Mouse (Mus musculus) heart, postnatal 14 days (tissue): ENCODE data around the gene Gpc5. TPM values are rescaled to one million over a fixed set of nuclear protein-coding genes. Genes with fewer than 3 reads are reported as not detected.

Experiments
- DNase-seq, 2 experiments: peaks; one replicate each; pipeline ENCODE4 v3.0.0; 2021 to 2022
- intact Hi-C: fragments of 180-260 bp; cut with DNase I; formaldehyde crosslinking; loops from one replicate; pipeline ENCODE4 v1.15.1; 2025
- total RNA-seq, 2 experiments: library from RNA; stranded (reverse); gene quantifications; 2 replicates each; pipeline ENCODE4 v1.2.3; 2021

Gpc5 gene
- total RNA-seq, 2 experiments from 2014 or later, result not detected

GRCm38 (mm10) chr14:115804751-115805150 is 712.7 kb downstream of the Gpc5 start:
- intact Hi-C loops, result no loop called here
- DNase-seq, result no peak

DNA sequence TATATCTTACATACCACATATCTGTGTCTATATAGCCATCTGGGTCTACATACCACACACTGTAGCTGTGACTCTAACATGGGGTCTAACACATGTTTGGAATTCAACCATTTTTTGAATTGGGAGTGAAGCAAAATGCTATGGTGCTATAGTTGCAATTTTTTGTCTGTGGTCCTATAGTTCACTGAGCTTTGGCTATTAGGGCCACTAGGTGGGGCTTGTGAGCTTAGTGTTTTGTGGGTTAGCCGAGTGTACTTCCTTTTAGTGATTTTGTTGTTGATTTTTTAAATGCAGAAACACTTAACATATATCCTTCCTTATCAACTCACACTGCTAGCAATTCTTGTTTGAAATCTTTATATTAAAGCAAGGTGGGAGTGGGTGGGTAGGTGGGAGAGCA is 727.0 kb downstream of the Gpc5 start:
- no peak for DNase-seq
- intact Hi-C loops, result no loop called here

DNA sequence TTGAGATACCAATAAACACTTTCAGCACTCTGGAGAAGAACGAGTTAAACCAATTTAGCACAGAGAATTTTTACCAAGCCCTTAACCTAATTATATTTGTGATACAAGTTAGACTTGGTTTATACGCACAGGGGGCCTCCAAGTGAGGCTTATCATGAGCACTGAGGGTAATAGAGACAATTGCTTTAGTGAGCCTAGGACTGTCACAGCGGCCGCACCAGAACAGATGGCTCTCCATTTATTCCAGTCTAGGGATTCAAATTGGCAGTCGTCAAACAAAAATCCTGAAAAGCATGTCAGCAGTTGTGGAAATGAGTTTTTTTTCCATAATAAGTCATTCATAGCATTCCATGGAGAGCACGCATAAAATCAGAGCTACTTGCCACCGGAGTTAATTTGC is 729.6 kb downstream of the Gpc5 start:
- no peak for DNase-seq
- intact Hi-C loops, result no loop called here

DNA sequence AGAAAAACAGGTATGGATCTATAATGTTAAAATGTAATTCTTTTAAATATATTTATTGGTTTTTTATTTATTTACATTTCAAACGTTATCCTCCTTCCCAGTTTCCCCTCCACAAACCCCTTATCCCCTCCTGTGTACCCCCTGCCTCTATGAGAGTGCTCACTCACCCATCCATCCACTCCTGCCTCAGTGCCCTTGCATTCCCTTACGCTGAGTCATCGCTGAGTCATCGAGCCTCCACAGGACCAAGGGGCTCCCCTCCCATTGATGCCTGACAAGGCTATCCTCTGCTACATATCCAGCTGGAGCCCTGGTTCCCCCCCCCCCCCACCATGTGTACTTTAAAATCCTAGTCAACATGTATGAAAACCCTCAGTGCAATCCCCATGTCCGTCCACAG is 738.5 kb downstream of the Gpc5 start:
- intact Hi-C loops, result no loop called here
- DNase-seq, result no peak

GRCm38 (mm10) chr14:115831219-115831755 is 739.3 kb downstream of the Gpc5 start:
- intact Hi-C loops, result no loop called here

DNA sequence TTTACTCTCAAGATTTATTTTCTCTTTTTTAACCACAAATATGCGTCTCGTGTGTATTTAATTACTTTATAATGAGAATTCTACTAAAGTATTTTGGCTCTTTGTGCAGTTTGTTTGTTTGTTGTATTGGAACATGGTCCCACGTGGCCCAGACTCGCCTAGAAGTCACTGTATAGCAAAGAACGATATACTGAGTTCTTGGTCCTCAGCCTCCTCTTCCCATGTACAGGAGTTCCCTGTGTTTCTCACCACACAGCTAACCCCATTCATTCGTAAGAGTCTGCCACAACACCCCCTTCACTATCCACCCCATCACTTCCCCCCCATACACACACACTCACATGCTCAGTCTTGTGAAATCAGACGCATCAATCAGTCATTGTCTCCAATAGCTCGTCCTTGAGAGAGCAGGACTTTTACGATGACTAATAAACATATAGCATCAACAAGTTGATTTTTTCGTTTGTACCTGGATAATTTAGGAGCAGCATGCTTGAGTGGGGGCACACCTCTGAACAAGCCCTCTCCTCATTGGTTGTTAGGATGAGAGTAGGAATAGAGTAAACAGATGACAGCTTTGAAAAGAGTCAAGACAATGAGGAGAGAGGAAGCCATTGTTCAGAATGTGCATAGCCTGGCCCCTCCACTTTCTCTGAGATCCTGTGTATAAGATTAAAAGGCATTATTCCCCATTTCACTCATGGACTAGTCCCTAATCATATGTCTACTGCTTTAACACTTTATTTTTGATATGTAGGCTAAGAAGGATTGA is 740.0 kb downstream of the Gpc5 start:
- DNase-seq, result no peak
- intact Hi-C loops, result no loop called here

More at GRCm38 (mm10) chr14:115831219-115831755, 739.3 kb downstream of the Gpc5 start:
- DNase-seq, result peak; percentile 48 to 71

DNA sequence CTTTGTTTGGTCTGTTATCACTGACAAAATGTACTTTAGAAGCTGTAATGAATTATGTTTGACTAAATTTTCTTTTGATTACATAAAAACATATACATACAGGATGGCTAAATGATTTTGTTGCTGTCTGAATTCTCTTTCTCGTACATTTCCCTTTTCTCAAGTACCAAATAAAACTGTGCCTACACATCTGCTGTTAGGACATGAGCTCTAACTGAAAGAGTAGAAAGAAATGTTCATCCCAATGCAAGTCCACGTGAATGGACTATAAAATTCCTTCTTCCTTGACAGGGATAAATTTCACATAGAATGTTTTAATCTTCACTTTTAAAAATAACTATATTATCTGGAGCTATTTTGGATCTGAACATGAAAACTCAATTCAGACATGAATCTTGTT is 751.8 kb downstream of the Gpc5 start:
- DNase-seq, result no peak
- intact Hi-C loops, result no loop called here

- no peak for DNase-seq
- intact Hi-C loops, result no loop called here
These were observed 752.9 kb downstream of the Gpc5 start for GRCm38 (mm10) chr14:115844773-115845427.

DNA sequence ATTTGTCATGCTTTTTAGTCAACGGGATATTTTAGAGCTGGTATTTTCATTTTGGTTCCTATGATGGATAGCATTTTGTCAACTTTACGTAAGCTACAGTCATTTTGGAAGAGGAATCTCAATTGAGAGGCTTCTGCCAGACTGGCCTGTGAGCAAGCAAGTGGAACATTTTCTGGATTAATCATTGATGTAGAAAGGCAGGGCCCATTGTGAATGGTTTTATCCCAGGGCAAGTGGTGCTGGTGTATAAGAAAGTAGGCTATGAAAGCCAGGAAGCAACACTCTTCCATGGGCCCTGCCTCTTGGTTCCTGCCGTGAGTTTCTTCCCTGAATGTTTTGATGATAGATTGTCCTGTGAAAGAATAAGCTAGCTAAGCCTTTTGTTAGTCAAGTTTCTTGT is 777.1 kb downstream of the Gpc5 start:
- no peak for DNase-seq
- intact Hi-C loops, result no loop called here

- intact Hi-C loops, result no loop called here
- no peak for DNase-seq
These were observed 884.0 kb downstream of the Gpc5 start for GRCm38 (mm10) chr14:115976062-115976461.

DNA sequence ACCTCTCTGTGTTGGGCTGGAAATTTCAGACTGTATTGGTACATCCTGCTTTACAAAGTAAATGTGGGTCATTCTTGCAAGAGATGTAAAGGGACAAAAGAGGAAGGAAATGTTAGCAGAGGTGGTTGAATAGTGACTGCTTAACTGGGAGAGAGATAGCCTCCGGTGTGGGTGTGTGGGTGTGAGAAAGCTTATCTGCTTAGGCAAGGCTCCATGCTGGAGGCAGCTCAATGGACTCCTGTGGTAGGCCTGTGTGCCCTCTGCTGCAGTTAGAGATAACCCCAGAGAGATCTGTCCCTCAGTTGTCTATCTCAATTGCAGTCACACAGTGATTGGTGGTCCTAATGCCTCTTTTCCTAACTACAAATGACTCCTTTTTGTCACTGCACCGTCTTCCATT is 887.2 kb downstream of the Gpc5 start:
- intact Hi-C loops, result no loop called here
- DNase-seq, result no peak

DNA sequence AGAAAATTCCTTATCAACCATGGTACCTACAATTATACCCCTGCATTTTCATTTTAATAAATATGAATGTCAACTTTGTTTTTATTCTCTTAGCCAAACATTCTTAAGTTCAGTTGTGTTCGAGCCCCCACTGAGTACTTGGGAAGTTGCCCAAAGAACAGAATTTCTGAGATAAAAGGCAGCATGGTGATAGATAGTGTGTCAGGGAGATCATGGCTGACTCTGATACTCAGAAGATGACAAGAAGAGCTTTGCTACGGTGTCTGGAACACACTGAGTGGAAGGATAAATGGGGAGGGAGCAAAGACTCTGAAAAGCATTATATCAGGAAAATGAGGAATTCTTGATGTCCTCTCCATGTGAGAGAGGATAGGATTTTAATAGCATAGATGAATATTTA is 898.7 kb downstream of the Gpc5 start:
- no peak for DNase-seq
- intact Hi-C loops, result no loop called here

DNA sequence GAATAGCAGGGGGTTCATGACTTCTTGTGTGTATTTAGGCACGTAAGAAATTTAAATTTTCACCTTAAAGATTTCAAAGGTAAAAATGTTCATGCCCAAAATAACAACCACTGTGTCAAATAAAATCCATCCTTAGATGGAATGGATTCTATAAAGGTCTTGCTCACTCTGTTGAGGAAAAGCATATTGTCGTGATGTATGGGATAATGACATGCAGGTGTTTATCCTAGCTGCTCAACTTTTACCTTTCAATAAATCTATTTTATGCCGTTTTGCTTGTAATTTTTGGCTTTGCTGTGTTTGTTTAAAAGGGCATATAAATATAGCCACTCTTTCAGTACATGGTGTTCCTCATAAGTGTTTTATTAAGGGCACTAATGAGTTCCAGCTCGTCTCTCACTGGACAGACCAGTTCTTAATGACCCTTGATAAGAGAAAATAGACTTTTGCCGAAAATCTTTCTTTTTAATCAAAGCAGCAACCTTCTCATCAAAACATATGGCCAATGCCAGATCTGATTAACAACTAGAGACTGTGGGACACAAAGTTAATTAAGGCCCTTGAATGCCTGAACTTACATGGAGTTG is 901.6 kb downstream of the Gpc5 start:
- intact Hi-C loops, result no loop called here
- no peak for DNase-seq

DNA sequence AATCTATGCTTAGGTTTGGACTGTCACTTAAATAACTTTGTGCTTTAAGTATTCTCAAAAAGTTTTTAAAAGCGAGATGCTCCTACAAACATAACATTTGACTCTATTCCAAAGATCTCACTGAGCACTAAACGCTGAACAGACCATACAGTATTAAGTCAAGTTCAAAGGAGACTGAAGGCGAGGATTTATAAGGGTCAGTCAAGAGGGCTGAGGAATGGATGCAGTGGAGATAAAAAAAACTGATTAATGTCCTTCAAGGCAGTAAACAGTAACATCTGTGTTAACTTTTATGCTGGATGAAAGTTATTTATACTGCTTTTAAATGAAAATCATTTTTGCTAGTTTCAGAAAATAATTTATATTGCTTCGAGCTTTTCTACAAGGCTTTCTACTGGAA is 906.9 kb downstream of the Gpc5 start:
- intact Hi-C loops, result no loop called here
- DNase-seq, result no peak

DNA sequence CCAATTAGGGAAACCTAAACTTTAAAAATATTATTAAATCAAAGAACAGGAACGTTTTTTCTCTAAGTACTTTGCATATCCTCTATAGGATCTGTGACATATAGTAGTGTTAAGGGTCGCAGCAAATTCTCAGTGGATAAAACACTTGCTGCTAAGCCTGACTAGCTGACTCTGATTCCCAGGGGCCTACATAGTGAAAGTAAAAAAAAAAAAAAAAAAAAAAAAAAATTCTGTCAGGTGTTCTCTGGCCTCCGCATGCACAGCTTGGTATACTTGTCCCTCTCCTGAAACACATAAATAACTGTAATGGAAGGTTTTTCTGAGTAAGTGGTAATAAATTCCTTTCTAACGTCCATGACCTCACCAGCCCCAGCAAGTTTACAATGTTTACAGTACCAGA is 995.0 kb downstream of the Gpc5 start:
- intact Hi-C loops, result no loop called here
- no peak for DNase-seq

GRCm38 (mm10) chr14:116127943-116128342 is 1035.9 kb downstream of the Gpc5 start:
- intact Hi-C loops, result no loop called here
- DNase-seq, result no peak

- no peak for DNase-seq
- intact Hi-C loops, result no loop called here
These were observed 1045.3 kb downstream of the Gpc5 start for GRCm38 (mm10) chr14:116137330-116137729.

DNA sequence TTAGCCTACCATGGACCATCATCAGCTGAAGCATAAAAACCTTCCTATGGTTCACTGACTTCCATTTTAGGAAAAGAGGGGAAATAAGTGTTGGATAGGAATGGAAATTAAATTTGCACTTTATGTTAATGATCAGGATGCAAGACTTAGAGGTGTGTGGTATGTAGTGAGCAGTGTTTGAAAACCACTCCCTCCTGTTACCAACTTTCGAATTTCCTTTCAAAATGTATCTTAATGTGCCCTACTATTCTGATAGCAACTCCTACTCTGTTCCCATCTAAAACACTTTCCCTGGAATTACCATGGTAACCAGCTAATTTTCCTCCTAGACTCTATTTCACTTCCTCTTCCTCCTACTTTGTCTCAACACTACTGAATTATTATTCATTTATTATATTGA is 1045.8 kb downstream of the Gpc5 start:
- intact Hi-C loops, result no loop called here
- DNase-seq, result no peak

DNA sequence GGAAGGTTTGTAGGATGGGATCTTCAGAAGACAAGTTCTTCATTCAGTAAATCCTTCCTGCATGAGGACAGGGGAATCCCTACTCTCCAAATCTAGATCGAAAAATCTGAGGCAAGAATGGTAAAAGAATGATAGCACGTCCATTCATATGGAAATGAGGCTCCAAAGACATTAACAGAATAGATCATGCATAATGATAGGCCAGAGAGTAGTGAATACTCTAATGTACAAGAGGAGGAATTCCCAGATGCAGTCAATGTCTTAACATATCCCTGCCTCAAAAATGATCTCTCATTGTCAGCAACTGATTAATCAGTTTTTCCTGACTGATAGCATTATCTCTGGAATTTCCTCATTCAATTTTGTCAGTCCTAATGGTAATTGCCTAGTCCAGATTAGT is 1070.6 kb downstream of the Gpc5 start:
- intact Hi-C loops, result no loop called here

DNA sequence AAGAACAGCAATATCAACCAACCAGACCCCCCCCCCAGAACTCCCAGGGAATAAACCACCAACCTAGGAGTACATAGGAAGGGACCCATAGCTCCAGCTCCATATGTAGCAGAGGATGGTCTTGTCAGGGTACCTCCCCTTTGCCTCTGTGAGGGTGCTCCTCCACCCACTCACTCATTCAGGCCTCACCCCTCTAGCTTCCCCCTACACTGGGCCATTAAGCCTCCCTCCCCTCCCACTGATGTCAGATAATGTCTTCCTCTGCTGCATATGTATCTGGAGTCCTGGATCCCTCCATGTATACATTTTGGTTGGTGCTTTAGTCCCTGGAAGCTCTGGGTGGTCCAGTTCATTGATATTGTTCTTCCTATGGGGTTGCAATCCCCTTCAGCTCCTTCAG is 1075.4 kb downstream of the Gpc5 start:
- intact Hi-C loops, result no loop called here
- no peak for DNase-seq

More for the DNA sequence above, 1070.6 kb downstream of the Gpc5 start:
- DNase-seq, result no peak

- intact Hi-C loops, result no loop called here
- no peak for DNase-seq
These were observed 1077.1 kb downstream of the Gpc5 start for GRCm38 (mm10) chr14:116169129-116169528.

- intact Hi-C loops, result no loop called here
These were observed 1095.0 kb downstream of the Gpc5 start for GRCm38 (mm10) chr14:116186981-116187380.

More at GRCm38 (mm10) chr14:116186981-116187380, 1095.0 kb downstream of the Gpc5 start:
- DNase-seq, result no peak
